Mouse (Mus musculus) neural tube, embryonic 10.5 days (tissue): ENCODE data around the gene Prdm16.
A peak's percentile ranks its signal among the peaks of the same experiment; 100 is the strongest.

Experiments used
- DNase-seq: peaks from one replicate; pipeline ENCODE4 v3.0.0-alpha.2; 2017; ENCODE audit warnings: low spot score; ENCODE audit errors: extremely low spot score

Prdm16 gene

GRCm38 (mm10) chr4:154425284-154425683, 211.4 kb downstream of the Prdm16 start:
- DNase-seq: no peak

- DNase-seq: no peak
These were observed 212.0 kb downstream of the Prdm16 start for GRCm38 (mm10) chr4:154424681-154425080.

- DNase-seq: peak; percentile 57
These were observed 214.2 kb downstream of the Prdm16 start for GRCm38 (mm10) chr4:154422431-154422913.

- DNase-seq: no peak
These were observed 215.9 kb downstream of the Prdm16 start for GRCm38 (mm10) chr4:154420749-154421148.

GRCm38 (mm10) chr4:154419766-154420165, 216.9 kb downstream of the Prdm16 start:
- no peak for DNase-seq

GRCm38 (mm10) chr4:154418993-154419392, 217.7 kb downstream of the Prdm16 start:
- DNase-seq: no peak

- no peak for DNase-seq
These were observed 218.3 kb downstream of the Prdm16 start for GRCm38 (mm10) chr4:154418327-154418744.

- DNase-seq: no peak
These were observed 219.9 kb downstream of the Prdm16 start for GRCm38 (mm10) chr4:154416728-154417127.

GRCm38 (mm10) chr4:154414885-154415284, 221.8 kb downstream of the Prdm16 start:
- DNase-seq: no peak

- DNase-seq: no peak
These were observed 226.1 kb downstream of the Prdm16 start for GRCm38 (mm10) chr4:154410559-154410958.

- DNase-seq: no peak
These were observed 226.8 kb downstream of the Prdm16 start for GRCm38 (mm10) chr4:154409841-154410240.

GRCm38 (mm10) chr4:154409237-154409721, 227.4 kb downstream of the Prdm16 start:
- DNase-seq: no peak

- DNase-seq: no peak
These were observed 233.7 kb downstream of the Prdm16 start for GRCm38 (mm10) chr4:154402948-154403347.

- no peak for DNase-seq
These were observed 234.4 kb downstream of the Prdm16 start for GRCm38 (mm10) chr4:154401982-154402932.

GRCm38 (mm10) chr4:154401379-154401778, 235.3 kb downstream of the Prdm16 start:
- no peak for DNase-seq

GRCm38 (mm10) chr4:154400256-154401171, 236.2 kb downstream of the Prdm16 start:
- no peak for DNase-seq

- DNase-seq: no peak
These were observed 237.0 kb downstream of the Prdm16 start for GRCm38 (mm10) chr4:154399634-154400033.

GRCm38 (mm10) chr4:154396652-154397301, 239.9 kb downstream of the Prdm16 start:
- no peak for DNase-seq

GRCm38 (mm10) chr4:154394123-154394722, 242.4 kb downstream of the Prdm16 start:
- DNase-seq: no peak
